Mouse (Mus musculus) liver, embryonic 13.5 days (tissue): ENCODE data around the gene C130050O18Rik. TPM values are rescaled to one million over a fixed set of nuclear protein-coding genes. Genes with fewer than 3 reads are reported as not detected.

Experiments
- ATAC-seq: fragments of 200-750 bp; cut with Nextera tagmentation; 2 replicates; pipeline ENCODE4 v1.8.0; 2017; ENCODE audit warnings: low read depth, mild to moderate bottlenecking, moderate number of reproducible peaks, moderate library complexity
- DNase-seq: peaks from one replicate; pipeline ENCODE4 v3.0.0; 2022
- H3K27ac ChIP-seq: fragments of 300-500 bp; sonication (generic); 2 replicates; pipeline ENCODE4 v1.5.1; 2015; ENCODE audit warnings: moderate library complexity, mild to moderate bottlenecking, inconsistent platforms
- H3K27me3 ChIP-seq: fragments of 300-500 bp; sonication (generic); 2 replicates; pipeline ENCODE4 v1.6.1; 2015; ENCODE audit warnings: mild to moderate bottlenecking, inconsistent platforms
- H3K36me3 ChIP-seq: fragments of 300-500 bp; sonication (generic); 2 replicates; pipeline ENCODE4 v1.6.1; 2015; ENCODE audit warnings: mild to moderate bottlenecking, inconsistent platforms
- H3K4me1 ChIP-seq: fragments of 300-500 bp; sonication (generic); replicated peaks from 2 replicates; pipeline ENCODE4 v1.6.1; 2015; ENCODE audit warnings: inconsistent platforms
- H3K4me2 ChIP-seq: fragments of 300-500 bp; sonication (generic); 2 replicates; pipeline ENCODE4 v1.6.1; 2015; ENCODE audit warnings: inconsistent platforms, mild to moderate bottlenecking, moderate library complexity
- H3K4me3 ChIP-seq: fragments of 300-500 bp; sonication (generic); replicated peaks from 2 replicates; pipeline ENCODE4 v1.5.1; 2015; ENCODE audit warnings: mild to moderate bottlenecking, inconsistent platforms
- H3K9ac ChIP-seq: fragments of 300-500 bp; sonication (generic); 2 replicates; pipeline ENCODE4 v1.6.1; 2015; ENCODE audit warnings: mild to moderate bottlenecking, inconsistent platforms
- H3K9me3 ChIP-seq: fragments of 300-500 bp; sonication (generic); replicated peaks from 2 replicates; pipeline ENCODE4 v1.6.1; 2016; ENCODE audit warnings: inconsistent platforms
- WGBS: fragments of 180-500 bp; shearing (Covaris S2); methylation state at CpG from one replicate; pipeline ENCODE4 v1.1.7; 2015; ENCODE audit not compliant: insufficient replicate concordance; 5-methylcytosine and 5-hydroxymethylcytosine counted together
- polyA plus RNA-seq: library from polyadenylated mRNA; unstranded; fragments of >200 nt; fragmentation: Nextera tagmentation; extraction: Ambion mirVana; gene quantifications from 2 replicates; pipeline ENCODE4 v1.2.1, GENCODE M21; 2015

C130050O18Rik gene
- polyA plus RNA-seq, 1 experiment from 2014 or later, result 0.89 TPM

DNA sequence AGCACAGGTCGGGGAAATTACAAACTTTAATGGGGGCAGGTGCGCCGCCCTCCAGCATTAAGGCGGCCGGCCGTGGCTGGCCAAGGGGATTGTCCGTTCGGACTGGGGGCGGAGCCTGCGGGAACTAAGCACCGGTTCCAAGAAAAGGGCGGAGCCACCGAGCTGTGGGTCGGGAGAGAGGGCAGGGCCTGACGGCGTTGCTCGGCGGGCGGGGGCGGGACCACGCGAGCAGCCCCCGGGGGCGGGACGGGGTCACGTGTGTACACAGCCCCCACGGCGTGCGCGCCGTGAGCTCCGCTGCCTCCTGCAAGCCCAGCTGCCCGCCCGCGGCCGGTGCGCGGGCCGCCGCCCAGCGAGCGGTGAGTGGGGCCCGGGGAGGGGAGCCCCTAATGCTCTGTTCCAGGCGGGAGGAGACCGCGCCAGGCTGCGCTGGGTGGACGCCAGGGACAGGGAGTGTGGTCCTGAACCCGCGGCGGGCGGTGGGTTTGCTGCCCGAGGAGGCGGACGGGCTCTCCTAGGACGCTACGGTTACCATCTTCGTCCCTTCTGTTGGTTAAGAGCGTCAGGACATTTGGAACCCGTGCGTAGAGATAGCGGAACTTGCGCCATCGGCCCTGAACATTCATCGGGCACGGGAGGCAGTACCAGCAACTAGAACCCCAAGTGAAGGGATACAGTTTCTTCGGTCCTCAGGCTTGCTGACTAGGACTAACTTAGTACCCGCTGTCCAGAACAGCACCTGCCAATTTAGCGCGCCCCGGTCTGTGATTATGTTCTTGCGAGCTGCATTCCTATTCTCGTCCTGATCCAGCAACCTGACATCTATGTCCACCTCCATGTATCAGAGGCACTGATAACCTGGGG, 24.5 kb upstream of the C130050O18Rik start:
- Histone ChIP-seq H3K9ac (peak overlapping the region; percentile 97), H3K27me3 (no peaks in the 10 kb centered on the region), H3K4me3 (peak overlapping the region; percentile 98), H3K9me3 (no peaks in the 10 kb centered on the region), H3K4me1 (peaks cover 93% of the 10 kb centered on the region), H3K4me2 (peak overlapping the region; percentile 89), H3K36me3 (peaks cover 23% of the 10 kb centered on the region), H3K27ac (peak overlapping the region; percentile 100)
- ATAC-seq, result peak; percentile 71
- peak; percentile 95 for DNase-seq
- under 1% methylated on average over 73 of the region's 73 CpGs for WGBS

DNA sequence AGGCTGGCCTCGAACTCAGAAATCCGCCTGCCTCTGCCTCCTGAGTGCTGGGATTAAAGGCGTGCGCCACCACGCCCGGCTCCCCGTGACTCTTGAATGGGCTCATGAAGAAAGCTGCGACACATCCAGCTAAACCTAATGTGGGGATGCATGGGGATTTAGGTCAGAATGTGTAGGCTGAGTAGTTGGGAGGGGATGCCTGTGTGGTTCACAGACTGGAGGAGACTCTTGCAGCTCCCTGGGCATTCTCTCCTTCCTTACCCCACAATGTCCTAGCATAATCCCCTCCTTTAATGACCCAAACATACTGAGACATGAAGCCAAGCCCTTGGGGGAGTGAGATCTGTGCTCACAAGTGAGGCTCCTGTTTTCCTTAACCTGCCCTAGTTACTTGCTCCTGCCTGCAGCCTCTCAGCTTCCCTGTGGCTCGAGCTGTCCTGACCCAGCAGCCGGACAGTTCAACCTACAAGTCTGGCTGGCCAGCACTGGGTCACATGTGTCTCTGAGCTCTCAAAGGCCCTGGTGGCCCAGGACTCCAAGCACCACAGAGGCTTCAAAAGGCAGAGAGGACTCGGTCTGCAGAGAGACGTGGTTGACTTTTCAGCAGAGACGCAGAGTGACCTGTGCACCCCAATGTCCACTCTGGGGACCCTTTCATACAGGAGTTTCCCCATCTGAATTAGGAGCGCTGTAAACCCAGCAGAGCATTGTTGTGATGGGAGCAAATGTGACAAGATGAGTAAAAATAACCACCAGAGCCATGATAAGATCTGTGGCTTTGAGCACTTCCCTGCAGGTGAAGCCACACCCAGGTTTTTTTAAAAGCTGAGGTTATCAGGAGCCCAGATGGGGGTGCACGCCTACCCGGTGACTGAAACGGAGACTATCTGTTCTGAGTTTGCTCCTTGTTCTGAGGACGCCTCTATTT, 23.2 kb upstream of the C130050O18Rik start:
- Histone ChIP-seq H3K4me3 (peak overlapping the region; percentile 98), H3K9ac (peak overlapping the region; percentile 97), H3K4me1 (peaks cover 93% of the 10 kb centered on the region), H3K9me3 (no peaks in the 10 kb centered on the region), H3K36me3 (peaks cover 33% of the 10 kb centered on the region), H3K27ac (peak overlapping the region; percentile 100), H3K4me2 (peak overlapping the region; percentile 89), H3K27me3 (no peaks in the 10 kb centered on the region)
- WGBS, result 27% methylated on average over 18 of the region's 18 CpGs
- ATAC-seq (peak; percentile 59), DNase-seq (peak; percentile 85)

DNA sequence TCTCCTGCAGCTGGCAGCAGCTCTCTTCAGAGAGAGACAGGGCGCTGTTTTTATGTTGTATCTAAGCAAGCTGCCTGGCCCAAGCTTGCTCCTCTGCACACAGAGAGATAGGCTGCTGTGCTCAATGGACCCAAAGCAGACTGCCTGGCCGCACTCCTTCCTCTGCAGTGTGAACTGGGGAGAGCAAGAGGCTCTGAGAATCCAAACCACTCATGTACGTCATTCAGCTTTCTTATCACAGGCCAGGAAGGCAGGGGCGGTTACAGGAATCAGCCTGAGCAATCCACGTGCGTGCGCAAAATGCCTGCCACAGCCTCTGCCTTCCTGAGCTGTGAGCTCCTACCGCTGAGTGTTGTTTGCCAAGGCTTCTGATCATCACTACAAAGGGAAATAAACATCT, 22.3 kb upstream of the C130050O18Rik start:
- Histone ChIP-seq H3K36me3 (peaks cover 34% of the 10 kb centered on the region), H3K27me3 (no peaks in the 10 kb centered on the region), H3K4me3 (peak overlapping the region; percentile 98), H3K4me1 (peaks cover 93% of the 10 kb centered on the region), H3K27ac (peak overlapping the region; percentile 100), H3K9me3 (no peaks in the 10 kb centered on the region), H3K9ac (peak overlapping the region; percentile 97), H3K4me2 (peak overlapping the region; percentile 89)
- DNase-seq, result peak; percentile 81
- ATAC-seq, result peak; percentile 68
- whole genome bisulfite sequencing, result 6% methylated on average over 8 of the region's 8 CpGs

DNA sequence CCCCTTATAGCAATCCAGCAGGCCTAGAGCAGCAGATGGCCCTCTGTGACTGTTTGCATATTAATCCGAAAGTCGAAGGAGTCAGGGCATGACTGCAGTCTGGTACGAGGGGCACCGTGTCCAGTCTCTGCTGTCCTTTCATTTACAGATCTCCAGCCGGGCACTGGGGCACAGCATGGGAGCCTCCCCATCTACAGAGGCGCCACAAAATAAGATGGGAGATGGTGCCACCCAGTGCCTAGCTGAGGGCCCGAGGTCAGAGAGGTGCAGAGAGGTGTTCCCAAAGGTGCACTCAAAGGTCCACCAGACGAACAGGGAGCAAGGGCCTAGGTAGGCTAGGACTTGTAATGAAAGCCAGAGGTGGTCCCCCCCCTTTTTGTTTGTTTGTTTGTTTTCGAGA, 21.8 kb upstream of the C130050O18Rik start:
- peak overlapping the region; percentile 89 for H3K4me2 ChIP-seq
- ATAC-seq, result no peak
- H3K9me3 ChIP-seq, result no peaks in the 10 kb centered on the region
- peak overlapping the region; percentile 100 for H3K27ac ChIP-seq
- DNase-seq, result no peak
- 37% methylated on average over 9 of the region's 9 CpGs for WGBS
- peak overlapping the region; percentile 97 for H3K9ac ChIP-seq
- peaks cover 36% of the 10 kb centered on the region for H3K36me3 ChIP-seq
- peaks cover 93% of the 10 kb centered on the region for H3K4me1 ChIP-seq
- peak overlapping the region; percentile 98 for H3K4me3 ChIP-seq
- H3K27me3 ChIP-seq, result no peaks in the 10 kb centered on the region

DNA sequence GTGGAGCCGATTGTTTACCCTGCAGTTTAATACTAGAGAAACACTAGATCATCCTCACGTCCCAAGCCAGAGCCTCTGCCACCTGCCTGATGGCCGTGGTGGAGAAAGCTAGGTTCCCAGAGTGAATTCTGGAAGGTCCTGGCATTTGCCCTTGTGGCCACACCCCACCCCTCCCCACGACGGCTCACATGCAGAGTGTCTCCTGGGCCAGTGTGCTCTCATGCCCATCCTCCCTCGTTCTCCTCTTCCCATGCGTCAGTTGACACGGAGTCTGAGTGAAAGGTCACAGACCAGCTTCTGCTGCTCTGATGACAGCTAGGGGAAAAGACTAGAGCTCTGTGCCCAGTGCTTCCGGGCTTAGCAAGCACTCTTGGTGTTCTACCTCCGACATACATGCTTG, 20.5 kb upstream of the C130050O18Rik start:
- H3K4me2 ChIP-seq, result peak overlapping the region; percentile 89
- H3K27ac ChIP-seq, result peak overlapping the region; percentile 100
- no peaks in the 10 kb centered on the region for H3K27me3 ChIP-seq
- H3K4me3 ChIP-seq, result 0 out of 2 replicates have a peak overlapping the region, but pooled peaks have one; percentile 8
- H3K9me3 ChIP-seq, result no peaks in the 10 kb centered on the region
- H3K9ac ChIP-seq, result peak overlapping the region; percentile 97
- 51% methylated on average over 10 of the region's 10 CpGs for WGBS
- peaks cover 36% of the 10 kb centered on the region for H3K36me3 ChIP-seq
- peaks cover 93% of the 10 kb centered on the region for H3K4me1 ChIP-seq
- DNase-seq, result no peak
- no peak for ATAC-seq

DNA sequence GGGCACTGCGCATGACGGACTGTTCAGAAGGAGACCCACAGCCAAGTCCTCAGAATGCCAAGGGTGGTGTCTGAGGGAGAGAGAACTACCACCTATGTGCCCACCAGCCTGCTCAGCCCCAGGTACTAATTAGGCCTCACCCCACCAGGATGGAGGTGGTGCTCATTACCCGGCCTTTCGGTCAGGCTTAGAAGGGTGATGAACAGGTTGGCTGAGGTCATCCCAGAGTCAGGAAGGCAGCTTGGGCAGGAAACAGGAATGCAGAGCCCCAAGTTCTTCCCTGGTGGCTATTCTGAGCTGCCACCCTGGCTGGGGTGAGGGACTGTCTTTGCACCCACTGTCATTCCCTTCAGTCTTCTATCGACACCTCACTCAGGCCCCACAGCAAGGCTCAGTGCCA, 19.0 kb upstream of the C130050O18Rik start:
- Histone ChIP-seq H3K4me3 (no peak overlapping the region; the same call in 1 of the 2 replicates), H3K36me3 (peaks cover 41% of the 10 kb centered on the region), H3K27me3 (no peaks in the 10 kb centered on the region), H3K27ac (peak overlapping the region; percentile 100), H3K9me3 (no peaks in the 10 kb centered on the region), H3K4me2 (peak overlapping the region; percentile 89), H3K9ac (peak overlapping the region; percentile 97), H3K4me1 (peaks cover 98% of the 10 kb centered on the region)
- DNase-seq (no peak), ATAC-seq (no peak)
- WGBS, result 82% methylated on average over 5 of the region's 5 CpGs

DNA sequence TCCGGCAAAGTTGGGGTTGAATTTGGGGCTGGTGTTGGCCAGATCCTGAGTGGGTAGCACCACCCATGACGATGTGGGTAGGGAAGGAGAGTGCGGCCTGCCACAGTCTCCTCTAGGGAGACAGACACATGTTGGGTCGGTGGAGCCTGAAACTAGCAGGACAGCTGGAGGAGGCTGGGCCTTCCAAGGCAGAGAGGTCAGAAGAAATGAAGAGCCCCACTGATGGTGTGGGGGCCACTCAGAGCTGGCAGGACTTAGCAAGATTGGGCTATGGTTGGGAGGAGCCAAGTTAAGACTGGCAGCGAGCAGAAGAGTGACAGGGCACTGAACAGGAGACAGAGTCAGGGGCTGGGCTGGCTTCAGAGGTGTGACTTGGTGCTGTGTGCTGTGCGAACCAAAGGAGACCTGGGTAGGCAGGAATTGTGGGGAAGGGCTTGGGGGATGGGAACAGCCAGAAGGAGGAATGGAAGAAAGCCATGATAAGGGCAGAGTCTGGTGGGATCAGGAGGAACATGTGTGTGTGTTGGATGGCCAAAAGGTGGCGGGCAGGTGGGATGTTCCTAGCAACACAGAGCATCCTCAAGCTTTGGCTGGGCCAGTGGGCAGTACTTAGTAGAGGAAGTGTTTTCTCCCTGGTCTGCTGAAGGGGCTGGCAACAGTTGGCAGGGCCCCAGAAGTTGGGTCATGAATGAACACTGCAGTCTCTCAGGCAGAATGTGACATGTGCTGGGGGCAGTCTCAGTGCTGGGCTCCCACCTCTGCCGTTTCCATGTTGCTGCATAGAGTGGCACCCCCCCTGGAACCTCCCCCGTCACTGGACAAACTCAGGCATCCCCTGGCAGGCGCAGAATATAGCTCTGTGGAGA, 17.5 kb upstream of the C130050O18Rik start:
- Histone ChIP-seq H3K9ac (peak overlapping the region; percentile 97), H3K27me3 (no peaks in the 10 kb centered on the region), H3K4me2 (peak overlapping the region; percentile 89), H3K27ac (peak overlapping the region; percentile 100), H3K4me1 (peaks cover 98% of the 10 kb centered on the region), H3K9me3 (no peaks in the 10 kb centered on the region), H3K36me3 (peaks cover 56% of the 10 kb centered on the region), H3K4me3 (peak overlapping the region; percentile 76)
- ATAC-seq (no peak), DNase-seq (no peak)
- whole genome bisulfite sequencing, result 75% methylated on average over 10 of the region's 10 CpGs

DNA sequence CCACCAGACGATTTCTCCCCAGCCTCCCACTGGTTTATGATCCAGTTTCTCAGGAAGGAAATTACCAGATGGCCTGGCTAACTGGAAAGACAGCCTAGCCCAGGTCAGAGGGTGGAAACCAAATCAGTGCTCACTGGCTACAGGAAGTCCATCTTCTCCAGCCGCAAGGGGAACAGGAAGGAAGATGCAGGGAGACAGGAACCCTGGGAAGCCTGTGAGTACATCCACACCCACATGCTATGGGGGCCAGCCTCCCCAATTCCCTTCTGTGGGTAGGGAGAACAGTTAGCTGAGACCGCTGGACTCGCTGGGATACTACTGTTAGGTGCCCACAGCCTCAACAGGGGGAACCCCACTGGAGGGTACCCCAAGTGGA, 16.9 kb upstream of the C130050O18Rik start:
- Histone ChIP-seq H3K4me1 (peaks cover 98% of the 10 kb centered on the region), H3K4me2 (peak overlapping the region; percentile 89)

DNA sequence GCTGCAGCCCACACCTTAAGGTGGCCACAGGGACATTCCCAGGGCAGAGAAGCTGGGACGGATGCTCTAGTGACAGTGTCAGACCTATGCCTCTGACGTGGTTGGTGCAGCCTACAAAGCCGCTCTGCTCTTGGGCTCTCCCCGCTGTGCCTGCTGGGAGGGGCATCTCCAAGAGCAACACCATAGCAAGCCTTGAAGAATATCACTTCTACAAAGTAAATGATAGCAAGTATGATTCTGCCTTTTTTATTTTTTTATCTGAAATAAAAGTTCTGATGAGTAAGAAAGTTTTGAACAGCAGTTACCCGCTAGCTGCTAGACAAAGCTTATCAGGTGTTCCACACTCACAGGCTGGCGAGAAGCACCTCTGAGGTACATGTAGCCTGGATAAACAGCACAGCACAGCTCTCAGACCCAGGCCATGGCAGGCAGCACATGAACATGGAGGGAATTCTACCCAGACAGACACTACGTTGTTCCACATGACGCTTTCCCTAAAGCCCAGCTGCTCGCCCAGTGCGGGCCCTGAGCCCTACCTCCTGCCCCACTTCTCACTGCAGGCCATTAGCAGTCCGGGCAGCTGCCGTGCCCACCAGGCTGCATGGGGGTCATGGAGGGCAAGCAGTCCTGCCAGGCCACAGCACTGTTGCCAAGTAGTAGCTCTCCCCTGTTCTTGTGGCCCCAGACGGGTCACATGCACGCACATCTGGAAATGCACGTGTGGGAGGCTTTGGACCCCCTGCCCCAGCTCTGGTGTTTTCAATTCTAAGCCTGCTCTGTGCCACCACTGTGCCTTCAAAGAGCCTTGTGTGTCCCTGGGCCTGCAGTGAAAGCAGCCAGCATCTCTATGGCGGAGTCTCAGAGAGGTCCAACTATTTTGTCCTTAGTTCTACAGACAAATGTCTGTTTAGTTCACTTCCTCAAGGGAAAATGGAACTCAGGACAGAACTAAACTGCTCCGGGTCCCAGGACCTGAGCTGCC, 16.1 kb upstream of the C130050O18Rik start:
- H3K4me2 ChIP-seq, result peak overlapping the region; percentile 89
- H3K9ac ChIP-seq, result peak overlapping the region; percentile 97
- DNase-seq, result peak; percentile 76
- H3K4me1 ChIP-seq, result peaks cover 98% of the 10 kb centered on the region
- peak overlapping the region; percentile 76 for H3K4me3 ChIP-seq
- H3K36me3 ChIP-seq, result peaks cover 63% of the 10 kb centered on the region
- 37% methylated on average over 17 of the region's 17 CpGs for WGBS
- peak; percentile 76 for ATAC-seq
- no peaks in the 10 kb centered on the region for H3K9me3 ChIP-seq
- H3K27ac ChIP-seq, result peak overlapping the region; percentile 100
- no peaks in the 10 kb centered on the region for H3K27me3 ChIP-seq

More for the DNA sequence above, 16.9 kb upstream of the C130050O18Rik start:
- WGBS, result 50% methylated on average over 4 of the region's 4 CpGs
- DNase-seq (no peak), ATAC-seq (no peak)
- Histone ChIP-seq H3K4me3 (peak overlapping the region; percentile 76), H3K9ac (peak overlapping the region; percentile 97), H3K9me3 (no peaks in the 10 kb centered on the region), H3K27me3 (no peaks in the 10 kb centered on the region), H3K27ac (peak overlapping the region; percentile 100), H3K36me3 (peaks cover 62% of the 10 kb centered on the region)

DNA sequence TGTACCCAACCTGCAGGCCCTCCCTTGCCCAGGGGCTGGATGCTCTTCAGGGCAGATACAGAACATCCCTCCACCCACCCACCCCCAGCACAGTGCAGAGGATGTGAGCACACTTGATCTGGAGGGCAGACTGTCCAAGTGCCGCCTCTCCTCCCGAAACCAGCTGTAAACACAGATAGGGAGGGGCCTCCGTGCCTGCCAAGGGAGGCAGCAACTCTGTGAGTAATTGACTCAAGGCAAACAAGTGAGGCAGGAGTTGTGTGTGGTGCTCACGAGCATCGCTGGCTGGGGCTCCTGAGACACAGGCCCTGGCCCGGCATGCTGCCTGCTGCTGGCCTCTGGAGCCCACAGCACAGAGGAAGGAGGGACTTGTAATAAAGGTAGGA, 15.4 kb upstream of the C130050O18Rik start:
- Histone ChIP-seq H3K4me3 (peak overlapping the region; percentile 76), H3K36me3 (peaks cover 63% of the 10 kb centered on the region), H3K9me3 (no peaks in the 10 kb centered on the region), H3K9ac (peak overlapping the region; percentile 97), H3K27ac (peak overlapping the region; percentile 100), H3K4me1 (peaks cover 98% of the 10 kb centered on the region), H3K27me3 (no peaks in the 10 kb centered on the region), H3K4me2 (peak overlapping the region; percentile 89)
- peak; percentile 87 for ATAC-seq
- 2% methylated on average over 6 of the region's 6 CpGs for WGBS
- peak; percentile 86 for DNase-seq
